Mouse (Mus musculus) forebrain, embryonic 11.5 days (tissue): ENCODE measurements at regions not wholly inside any gene's neighbourhood (a gene's known extent, or its start where the extent isn't known, plus 50 kb on each side); places are given as distances from the start of the nearest gene placed in this dataset.
A peak's percentile ranks its signal among the peaks of the same experiment; 100 is the strongest.
"Not testable (repeated sequence)": the region's sequence is repeated elsewhere in the genome, so short reads cannot be mapped to it uniquely, and the experiment has no call there.

Experiments used
- ATAC-seq: fragments of 200-750 bp; cut with Nextera tagmentation; replicated peaks from 2 replicates; pipeline ENCODE4 v1.8.0; 2017; ENCODE audit warnings: moderate TSS enrichment; ENCODE audit not compliant: low FRiP score
- DNase-seq: peaks from one replicate; pipeline ENCODE4 v3.0.0-alpha.2; 2017; ENCODE audit warnings: low spot score
- H3K27ac ChIP-seq: fragments of 300-500 bp; sonication (generic); 2 replicates; pipeline ENCODE4 v1.5.1; 2014; ENCODE audit warnings: low read depth, low read length
- H3K27me3 ChIP-seq: fragments of 300-500 bp; sonication (generic); 2 replicates; pipeline ENCODE4 v1.6.1; 2014; ENCODE audit warnings: mild to moderate bottlenecking, low read length, mixed read lengths; ENCODE audit not compliant: control insufficient read depth, insufficient read depth
- H3K36me3 ChIP-seq: fragments of 300-500 bp; sonication (generic); 2 replicates; pipeline ENCODE4 v1.6.1; 2014; ENCODE audit warnings: mild to moderate bottlenecking, low read length, moderate library complexity, mixed read lengths; ENCODE audit not compliant: control insufficient read depth, insufficient read depth
- H3K4me1 ChIP-seq: fragments of 300-500 bp; sonication (generic); replicated peaks from 2 replicates; pipeline ENCODE4 v1.6.1; 2014; ENCODE audit warnings: low read length, mixed read lengths; ENCODE audit not compliant: control insufficient read depth, insufficient read depth
- H3K4me2 ChIP-seq: fragments of 300-500 bp; sonication (generic); 2 replicates; pipeline ENCODE4 v1.6.1; 2014; ENCODE audit warnings: low read depth, mild to moderate bottlenecking, low read length, moderate library complexity, mixed read lengths; ENCODE audit not compliant: severe bottlenecking
- H3K4me3 ChIP-seq: fragments of 300-500 bp; sonication (generic); 2 replicates; pipeline ENCODE4 v1.5.1; 2014; ENCODE audit warnings: low read depth, low read length
- H3K9ac ChIP-seq: fragments of 300-500 bp; sonication (generic); 2 replicates; pipeline ENCODE4 v1.6.1; 2014; ENCODE audit warnings: low read length
- H3K9me3 ChIP-seq: fragments of 300-500 bp; sonication (generic); 2 replicates; pipeline ENCODE4 v1.6.1; 2016; ENCODE audit warnings: low read length, mixed read lengths; ENCODE audit not compliant: control insufficient read depth
- WGBS: fragments of 180-500 bp; shearing (Covaris S2); extraction: QIAGEN DNeasy Blood & Tissue Kit; methylation state at CpG from one replicate; pipeline ENCODE4 v1.1.7; 2014; 5-methylcytosine and 5-hydroxymethylcytosine counted together

- H3K27me3 ChIP-seq = no peaks in the 10 kb centered on the region
- no peaks in the 10 kb centered on the region for H3K4me1 ChIP-seq
- H3K4me3 ChIP-seq = no peak overlapping the region
- no peak overlapping the region for H3K4me2 ChIP-seq
- no peak for DNase-seq
- peaks cover 20% of the 10 kb centered on the region for H3K9me3 ChIP-seq
- 85% methylated on average over 6 of the region's 6 CpGs for WGBS
- no peak overlapping the region for H3K9ac ChIP-seq
- no peak overlapping the region for H3K27ac ChIP-seq
- no peak for ATAC-seq
- no peaks in the 10 kb centered on the region for H3K36me3 ChIP-seq
These were observed 91.4 kb downstream of the Gm21738 start for GRCm38 (mm10) chr14:19327321-19327720.

GRCm38 (mm10) chr14:19311614-19312013 lies 107.1 kb downstream of the Gm21738 start:
- WGBS = 70% methylated on average over 21 of the region's 21 CpGs
- Histone ChIP-seq H3K4me1 (no peaks in the 10 kb centered on the region), H3K4me2 (no peak overlapping the region), H3K36me3 (no peaks in the 10 kb centered on the region), H3K27ac (no peak overlapping the region), H3K9me3 (peaks cover 8% of the 10 kb centered on the region; the same call in 1 of the 2 replicates), H3K9ac (no peak overlapping the region), H3K27me3 (no peaks in the 10 kb centered on the region), H3K4me3 (no peak overlapping the region)
- no peak for ATAC-seq
- DNase-seq = no peak

GRCm38 (mm10) chr14:19302859-19303258 lies 115.9 kb downstream of the Gm21738 start:
- H3K27ac ChIP-seq, H3K27me3 ChIP-seq, H3K9me3 ChIP-seq, H3K9ac ChIP-seq, H3K4me3 ChIP-seq, H3K36me3 ChIP-seq, H3K4me1 ChIP-seq, DNase-seq, ATAC-seq, H3K4me2 ChIP-seq: not testable (repeated sequence)
- WGBS = 55% methylated on average over 4 of the region's 4 CpGs

- Histone ChIP-seq H3K9me3 (peaks cover 9% of the 10 kb centered on the region; the same call in 1 of the 2 replicates), H3K4me1 (no peaks in the 10 kb centered on the region), H3K4me2 (no peak overlapping the region), H3K27ac (no peak overlapping the region), H3K9ac (no peak overlapping the region), H3K27me3 (no peaks in the 10 kb centered on the region), H3K4me3 (no peak overlapping the region), H3K36me3 (no peaks in the 10 kb centered on the region)
- DNase-seq = no peak
- ATAC-seq = no peak
- WGBS = 94% methylated on average over 1 of the region's 1 CpGs
These were observed 139.6 kb downstream of the Gm21738 start for GRCm38 (mm10) chr14:19279096-19279495.

GRCm38 (mm10) chr14:19277777-19278385 lies 140.8 kb downstream of the Gm21738 start:
- 64% methylated on average over 4 of the region's 4 CpGs for WGBS
- no peak overlapping the region for H3K9ac ChIP-seq
- H3K4me3 ChIP-seq = no peak overlapping the region
- H3K9me3 ChIP-seq = peaks cover 14% of the 10 kb centered on the region
- H3K4me1 ChIP-seq = no peaks in the 10 kb centered on the region
- no peaks in the 10 kb centered on the region for H3K27me3 ChIP-seq
- H3K36me3 ChIP-seq = no peaks in the 10 kb centered on the region
- no peak overlapping the region for H3K27ac ChIP-seq
- H3K4me2 ChIP-seq = no peak overlapping the region
- ATAC-seq (peak; percentile 87), DNase-seq (peak; percentile 94)
